Mouse (Mus musculus) megakaryocyte, embryonic 14.5 days (primary cell): Measurements from ENCODE around the gene Agap1.

Experiments
- FLI1 ChIP-seq: IDR thresholded peaks from 2 replicates; pipeline ENCODE4 v1.6.1; 2012; ENCODE audit warnings: low read length, inconsistent platforms, mixed read lengths
- GATA1 ChIP-seq: IDR thresholded peaks from 3 replicates; pipeline ENCODE4 v1.6.1; 2012; ENCODE audit warnings: mixed read lengths, low read length, inconsistent platforms, borderline replicate concordance

- TF ChIP-seq GATA1 (no peak), FLI1 (no peak)
Measured at GRCm38 (mm10) chr1:89867847-89868246, 413.2 kb downstream of the Agap1 start.
